8 mouse cellular contexts compared by ENCODE assay signal in genomic region chr13:113794039-113794704, GRCm38 (mm10). TPM values are rescaled to one million over a fixed set of nuclear protein-coding genes. Genes with fewer than 3 reads are reported as not detected.
DNase-seq lines count a peak whose midpoint lies in the region; ATAC-seq lines count a peak whose summit lies in the region.

TSS of gene Arl15 (plus strand) at chr13:113794505.

- DNase-seq in MN1 (ENCODE audit: low spot score) = peak; percentile 98
- peak; percentile 98 for DNase-seq in cerebellum, adult 9-10 months
- peak; percentile 95 to 98 for DNase-seq in frontal cortex, adult 2 months (ENCODE audit: extremely low spot score in 1 of 2, low spot score in 1 of 2)
- DNase-seq in hindbrain, embryonic 11.5 days (ENCODE audit: low spot score) = peak; percentile 98
- peak; percentile 99 for DNase-seq in layer of hippocampus, postnatal 10 days (ENCODE audit: low spot score in 2 of 2)
- peak; percentile 99 for DNase-seq in lung, postnatal 10 days
- peak; percentile 98 for DNase-seq in ovary, postnatal 36 days (ENCODE audit: low spot score)
- peak; percentile 99 for DNase-seq in thymus, postnatal 25 days

- peak; percentile 99 for ATAC-seq in hindbrain, embryonic 11.5 days (ENCODE audit: low FRiP score)

- H3K4me2 ChIP-seq in hindbrain, embryonic 11.5 days (replicated peaks; ENCODE audit: low read depth, low read length) = peak within 1 kb of the TSS; percentile 68

- under 1% methylated on average over 43 of the region's 49 CpGs for WGBS in hindbrain, embryonic 11.5 days

- H3K9ac ChIP-seq in hindbrain, embryonic 11.5 days (ENCODE audit: low read depth, low read length) = peak within 1 kb of the TSS; percentile 79

- no peaks in the 10 kb centered on the region for H3K27me3 ChIP-seq in hindbrain, embryonic 11.5 days (ENCODE audit: control insufficient read depth, insufficient read depth, low read length)

- H3K9me3 ChIP-seq in hindbrain, embryonic 11.5 days (ENCODE audit: control insufficient read depth, low read length) = no peaks in the 10 kb centered on the region

- H3K27ac ChIP-seq in hindbrain, embryonic 11.5 days (ENCODE audit: low read depth, low read length) = peak within 1 kb of the TSS; percentile 91

- H3K4me1 ChIP-seq in hindbrain, embryonic 11.5 days (replicated peaks; ENCODE audit: control insufficient read depth, insufficient read depth, low read length) = no peaks in the 10 kb centered on the region

- no peaks in the 10 kb centered on the region for H3K36me3 ChIP-seq in hindbrain, embryonic 11.5 days (ENCODE audit: control insufficient read depth, insufficient read depth, low read length)

- peak within 1 kb of the TSS; percentile 62 for H3K4me3 ChIP-seq in hindbrain, embryonic 11.5 days (ENCODE audit: low read depth, low read length)

RNA-seq across cellular contexts. Expression of gene Arl15, which starts in this region (rescaled TPM):
- polyA plus RNA-seq in frontal cortex, adult 2 months (2012; rRNA removed) = 17.3 and 18.0 TPM in 2 replicates
- polyA plus RNA-seq in hindbrain, embryonic 11.5 days (2014; fragmentation: Nextera tagmentation; extraction: Ambion mirVana) = 13.8 and 19.0 TPM in 2 replicates
- 10 to 100 TPM; 50.5 to 53.9 TPM for total RNA-seq in layer of hippocampus, postnatal 10 days (2021)

Comparison
In these comparisons a context has a peak if more than half of its experiments do, and no peak if none do; other contexts are left out.
1. Peak in every context shown above with its lines: DNase-seq, ATAC-seq, H3K4me3 ChIP-seq and H3K27ac ChIP-seq.